Mouse (Mus musculus): ENCODE results near the gene Lrp2.

The Lrp2 gene

DNA sequence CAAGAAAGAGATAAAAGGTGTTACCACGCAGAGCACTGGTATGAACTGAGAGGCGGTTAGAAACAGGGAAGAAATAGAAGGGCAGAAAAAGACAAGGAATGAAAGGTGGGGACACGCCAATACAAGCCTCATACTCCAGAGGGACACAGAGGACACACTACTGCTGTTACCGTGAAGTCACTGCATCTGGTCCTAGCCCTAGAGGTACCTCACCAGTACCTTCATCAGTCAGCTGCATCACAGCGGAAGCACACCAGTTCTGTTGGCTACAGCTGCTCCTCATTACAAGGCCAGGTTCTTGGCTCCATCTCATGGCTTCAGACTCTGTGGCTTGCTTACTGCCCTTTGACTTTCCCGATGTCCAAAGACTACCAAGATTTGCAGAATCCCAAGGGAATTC is 184.0 kb downstream of the Lrp2 start:
- DNase-seq (ENCODE audit: low spot score in 2 of 2), result no peak

DNA sequence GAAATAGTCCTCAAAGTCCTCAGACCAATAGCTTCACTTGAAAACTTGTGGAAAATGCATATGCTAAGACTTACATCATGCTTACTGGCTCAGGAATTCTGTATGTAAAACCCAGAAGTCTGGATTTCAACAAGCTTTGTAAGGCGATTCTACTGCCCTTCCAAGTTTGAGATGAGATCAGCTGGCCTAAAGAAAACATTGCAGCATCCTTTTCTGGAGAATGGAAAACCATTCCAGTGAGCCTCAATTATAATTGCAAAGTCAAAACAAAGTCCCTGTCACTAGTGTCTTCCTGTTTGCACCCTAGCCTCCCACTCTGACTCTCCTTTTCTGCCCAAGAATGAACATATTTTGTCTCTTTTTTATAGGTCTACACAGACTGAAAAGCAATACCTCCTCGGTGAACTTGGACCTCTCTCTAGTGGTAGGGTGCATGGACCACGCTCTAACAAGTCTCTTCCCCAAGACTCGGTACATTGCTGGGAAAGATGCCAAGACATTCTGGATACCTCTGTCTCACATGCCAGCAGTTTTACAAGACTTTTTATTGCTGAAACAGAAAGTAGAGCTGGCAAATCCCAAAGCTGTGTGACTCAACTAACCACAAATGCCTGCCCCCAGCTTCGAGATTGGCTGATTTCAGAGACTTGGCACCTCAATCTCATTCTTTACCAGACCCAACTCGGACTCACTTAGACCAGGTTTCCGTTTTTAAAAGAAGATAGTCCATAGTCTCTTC is 184.8 kb downstream of the Lrp2 start:
- no peak for DNase-seq (ENCODE audit: low spot score in 2 of 2)

DNA sequence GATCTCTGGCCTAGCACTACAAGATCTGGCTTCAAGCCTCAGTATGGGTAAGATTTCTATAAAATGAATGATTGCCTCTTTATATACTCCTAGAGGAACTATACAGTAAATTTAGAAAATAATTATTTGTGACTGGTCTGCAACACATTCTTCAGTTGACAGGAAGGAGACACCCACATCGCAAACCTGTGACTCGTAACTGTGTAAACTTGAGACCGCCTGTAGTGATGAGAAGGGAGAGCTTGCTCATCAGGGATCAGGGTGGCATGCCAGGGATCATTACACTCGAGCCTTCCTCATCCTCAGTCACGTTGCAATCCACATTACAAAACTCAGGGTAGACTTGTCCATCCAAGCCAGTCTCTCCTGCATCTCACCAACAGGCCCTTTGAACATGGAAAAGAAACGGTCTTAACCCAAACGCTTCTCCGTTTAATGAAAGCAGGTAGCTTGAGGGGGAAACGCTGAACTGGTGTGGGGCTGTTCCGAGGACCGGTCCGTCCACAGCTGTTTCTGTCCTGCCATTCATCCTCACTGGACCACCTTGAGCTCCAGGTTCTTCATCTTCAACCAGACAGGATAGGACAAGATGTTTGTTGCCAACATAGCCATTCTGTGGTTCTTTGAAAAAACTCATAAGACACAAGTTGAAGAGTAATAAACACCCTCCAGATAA is 189.0 kb downstream of the Lrp2 start:
- no peak for DNase-seq (ENCODE audit: low spot score in 2 of 2)

DNA sequence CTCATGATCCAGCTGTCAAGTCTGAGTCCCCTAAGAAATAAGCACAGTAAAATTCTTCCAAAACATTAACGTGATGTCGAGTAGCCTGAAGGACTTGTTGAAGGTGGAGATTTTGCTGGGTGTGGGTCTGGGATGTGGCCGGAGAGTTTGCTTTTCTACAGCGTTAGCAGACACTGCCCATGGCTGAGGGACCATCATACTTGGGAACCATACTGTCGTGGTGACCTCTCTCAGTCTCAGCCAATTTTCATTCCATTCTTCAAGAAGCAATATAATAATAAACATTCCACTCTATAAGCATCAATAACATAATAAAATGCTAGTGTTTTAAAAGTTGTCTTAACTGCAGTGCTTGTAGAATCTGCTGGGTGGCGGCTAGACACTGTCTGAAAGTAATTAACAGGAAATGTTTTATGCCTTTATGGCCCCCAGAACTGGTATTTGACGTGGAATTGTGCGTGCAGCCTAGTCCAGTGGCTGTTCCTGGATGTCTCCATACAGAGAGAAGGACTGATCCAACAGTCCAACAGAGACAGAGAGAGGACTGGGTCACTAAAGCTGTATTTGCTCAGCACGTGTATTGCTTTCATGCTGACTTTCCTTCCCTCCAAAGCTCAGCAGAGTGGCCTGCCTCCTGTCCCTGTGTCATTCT is 190.1 kb downstream of the Lrp2 start:
- DNase-seq (ENCODE audit: low spot score in 2 of 2), result no peak

DNA sequence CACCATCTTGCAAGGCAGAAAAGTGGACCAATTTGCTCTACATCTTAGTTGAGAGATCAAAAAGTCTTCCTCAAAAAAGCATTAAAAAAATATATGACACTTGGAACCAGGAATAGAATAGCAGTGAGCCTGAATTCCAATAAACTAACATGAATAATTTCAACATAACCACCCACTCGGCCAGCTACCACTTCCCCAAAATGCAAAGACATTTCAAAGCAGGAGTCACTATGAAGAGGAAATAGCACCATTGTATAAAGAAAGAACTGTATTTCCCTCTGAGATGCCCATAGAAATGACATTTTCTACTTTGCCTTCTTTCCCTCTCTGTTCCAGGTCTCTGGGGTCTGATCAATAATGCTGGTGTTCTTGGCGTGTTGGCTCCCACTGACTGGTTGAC is 191.9 kb downstream of the Lrp2 start:
- DNase-seq (ENCODE audit: low spot score in 2 of 2), result no peak

DNA sequence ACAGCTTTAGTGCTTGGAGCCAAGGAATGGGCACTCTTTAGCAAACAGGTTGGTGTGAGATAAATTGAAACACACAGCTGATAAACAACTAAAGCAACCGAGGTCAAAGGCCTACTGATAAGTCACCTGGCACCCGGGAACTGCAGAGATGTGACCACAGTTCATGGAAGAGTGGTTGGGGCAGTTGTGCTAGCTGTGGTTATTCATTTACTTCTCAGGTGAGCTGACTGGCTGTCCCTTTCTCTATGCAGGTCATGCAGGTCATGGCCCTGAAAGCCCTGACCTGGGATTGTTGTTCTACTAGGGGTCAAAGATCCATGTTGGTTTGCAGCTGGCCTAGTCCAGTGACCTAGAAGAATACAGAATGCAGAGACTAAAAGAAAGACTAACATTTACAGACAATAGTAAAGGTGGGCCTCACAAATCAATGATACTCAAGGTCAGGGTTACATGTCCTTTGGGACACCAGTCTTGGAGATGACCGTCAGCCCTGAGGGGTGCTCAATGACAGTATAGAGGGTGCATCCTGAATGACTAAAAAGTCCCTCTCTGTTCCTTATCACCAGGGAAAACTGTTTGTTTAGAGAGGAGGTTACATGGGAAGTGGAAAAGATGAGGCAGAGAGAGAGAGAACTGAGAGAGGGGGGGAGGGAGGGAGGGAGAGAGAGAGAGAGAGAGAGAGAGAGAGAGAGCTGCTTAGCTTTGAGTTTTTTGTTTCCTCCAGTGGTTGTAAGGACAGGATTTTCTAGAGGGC is 199.6 kb downstream of the Lrp2 start:
- DNase-seq (ENCODE audit: low spot score in 2 of 2), result no peak

DNA sequence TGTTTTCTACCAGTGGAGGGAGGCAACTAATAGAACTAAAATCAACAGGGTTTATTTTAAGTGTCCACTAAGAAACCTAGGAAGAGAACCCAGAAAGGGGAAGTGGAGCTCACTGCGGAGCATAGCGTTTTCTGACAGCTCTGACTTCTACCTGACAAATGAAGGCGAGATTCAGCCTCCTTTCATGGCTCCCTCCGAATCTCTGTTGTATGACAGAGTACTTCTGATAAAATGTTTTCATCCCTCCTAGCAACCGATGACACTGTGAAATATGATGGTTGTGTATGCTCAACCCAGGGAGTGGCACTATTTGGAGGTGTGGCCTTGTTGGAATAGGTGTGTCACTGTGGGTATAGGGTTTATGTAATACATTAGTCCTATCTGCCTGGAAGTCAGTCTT is 203.0 kb downstream of the Lrp2 start:
- no peak for DNase-seq (ENCODE audit: low spot score in 2 of 2)

DNA sequence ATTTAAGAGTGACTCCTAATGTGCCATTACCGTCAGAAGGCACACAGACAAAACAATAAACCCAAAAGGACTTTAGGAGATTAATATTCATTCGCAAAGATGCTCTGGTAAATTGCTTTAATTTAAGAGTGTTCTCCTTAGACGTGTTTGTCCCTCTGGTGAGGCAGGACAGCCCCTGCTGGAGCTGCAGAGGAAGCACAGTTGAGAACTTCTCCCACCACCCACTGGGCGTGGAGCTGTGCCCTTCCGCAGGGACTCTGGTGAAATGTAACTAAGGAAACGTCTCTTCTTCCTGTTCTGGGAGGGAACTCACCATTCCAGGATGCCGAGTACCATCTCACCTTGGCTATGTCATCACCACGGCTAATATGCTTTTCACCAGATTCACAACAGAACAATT is 204.1 kb downstream of the Lrp2 start:
- no peak for DNase-seq (ENCODE audit: low spot score in 2 of 2)

DNA sequence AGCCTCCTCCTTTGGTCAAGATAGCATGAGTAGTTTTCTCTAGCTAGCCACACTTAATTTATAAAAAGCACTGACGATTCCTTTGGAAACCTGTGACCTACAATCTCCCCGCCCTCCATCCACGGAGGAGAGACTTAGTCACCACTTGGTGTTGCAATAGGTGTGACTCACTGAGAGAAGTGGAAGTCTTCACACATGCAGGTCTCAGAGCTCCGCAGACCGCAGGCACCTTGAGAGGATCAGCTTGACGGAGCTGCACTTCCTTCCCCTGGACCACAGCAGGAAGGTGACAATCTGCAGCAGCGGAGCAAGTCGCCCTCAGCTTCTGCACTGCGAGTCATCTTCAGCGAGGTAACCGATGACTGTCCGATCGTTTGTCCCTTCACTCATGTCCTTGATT is 205.6 kb downstream of the Lrp2 start, which contains the start of gene Dhrs9:
Dhrs9 (plus strand) TSS at position 165 of the 400 bp plus-strand sequence.
- DNase-seq (ENCODE audit: low spot score in 2 of 2), result no peak

DNA sequence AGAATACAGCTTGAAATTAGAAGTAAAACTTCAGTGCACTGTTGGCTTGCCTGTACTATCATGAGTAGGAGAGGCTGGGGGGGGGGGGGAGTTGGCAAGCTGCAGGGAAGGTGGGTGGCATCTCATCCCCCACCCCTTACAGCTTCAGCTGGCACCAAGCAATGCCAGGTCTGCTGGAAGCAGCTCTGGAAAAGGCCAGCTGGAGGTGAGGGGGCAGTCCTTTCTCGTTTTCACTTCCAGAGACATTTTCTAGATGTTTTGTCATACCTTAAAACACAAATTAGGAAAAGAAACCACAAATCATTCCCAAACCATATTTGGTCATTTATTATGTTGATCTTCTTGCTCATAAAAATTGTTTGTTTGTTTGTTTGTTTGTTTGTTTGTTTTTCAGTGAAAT is 206.1 kb downstream of the Lrp2 start:
- no peak for DNase-seq (ENCODE audit: low spot score in 2 of 2)

DNA sequence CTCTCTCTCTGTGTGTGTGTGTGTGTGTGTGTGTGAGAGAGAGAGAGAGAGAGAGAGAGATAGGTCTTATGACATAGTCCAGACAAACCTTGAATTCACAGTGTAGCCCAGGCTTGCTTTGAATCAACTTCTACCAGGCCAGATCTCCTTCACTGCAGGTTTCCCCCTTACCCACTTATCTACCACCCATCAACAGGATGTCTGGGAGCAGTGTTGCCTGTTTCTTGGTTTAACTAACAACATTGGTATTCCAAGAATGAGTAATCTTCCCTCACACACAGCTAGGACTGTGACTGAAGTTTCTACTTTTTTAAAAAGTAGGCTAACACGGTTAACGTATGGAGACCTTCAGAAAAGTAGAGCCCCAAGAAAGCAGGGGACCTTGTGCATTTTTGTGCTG is 209.1 kb downstream of the Lrp2 start:
- no peak for DNase-seq (ENCODE audit: low spot score in 2 of 2)
